Mouse (Mus musculus): ENCODE data around the gene Dnajb13. TPM values are rescaled to one million over a fixed set of nuclear protein-coding genes. Genes with fewer than 3 reads are reported as not detected.

Gene Dnajb13
- polyA plus RNA-seq, 1 experiment from 2014 or later = 0.74 TPM

DNA sequence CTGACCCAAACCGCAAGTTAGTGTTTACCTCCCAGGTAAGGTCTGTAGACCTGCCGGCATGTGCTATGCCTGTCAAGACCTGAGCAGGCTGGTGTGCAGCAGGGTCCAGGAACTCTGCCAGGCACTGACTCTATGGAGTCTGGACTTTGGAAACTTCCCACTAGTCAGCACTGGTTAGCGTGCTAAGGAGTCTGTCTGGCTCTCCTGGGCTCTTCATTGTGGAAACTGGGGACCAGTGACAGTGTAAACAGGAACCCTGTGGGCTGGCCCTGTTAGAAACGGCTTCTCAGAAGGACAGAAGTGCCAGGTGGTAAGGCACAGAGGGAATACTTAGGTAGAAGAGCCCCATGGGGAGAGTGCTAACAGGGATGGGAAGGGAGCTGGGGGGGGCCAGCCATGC lies 49.5 kb downstream of the Dnajb13 start:
- H3K4me3 ChIP-seq (replicated peaks) = no peak overlapping the region
- H3K27ac ChIP-seq = peak overlapping the region; percentile 78
- WGBS = 54% methylated on average over 4 of the region's 4 CpGs
- H3K4me1 ChIP-seq = peaks cover 21% of the 10 kb centered on the region
- no peaks in the 10 kb centered on the region for H3K9me3 ChIP-seq
- H3K9ac ChIP-seq = no peak overlapping the region
- ATAC-seq (ENCODE audit: insufficient read depth, low FRiP score, low read depth) = peak; percentile 1; the same call in 1 of the 2 replicates
- H3K27me3 ChIP-seq (replicated peaks) = no peaks in the 10 kb centered on the region
- no peaks in the 10 kb centered on the region for H3K36me3 ChIP-seq
- peak overlapping the region; percentile 21 for H3K4me2 ChIP-seq

DNA sequence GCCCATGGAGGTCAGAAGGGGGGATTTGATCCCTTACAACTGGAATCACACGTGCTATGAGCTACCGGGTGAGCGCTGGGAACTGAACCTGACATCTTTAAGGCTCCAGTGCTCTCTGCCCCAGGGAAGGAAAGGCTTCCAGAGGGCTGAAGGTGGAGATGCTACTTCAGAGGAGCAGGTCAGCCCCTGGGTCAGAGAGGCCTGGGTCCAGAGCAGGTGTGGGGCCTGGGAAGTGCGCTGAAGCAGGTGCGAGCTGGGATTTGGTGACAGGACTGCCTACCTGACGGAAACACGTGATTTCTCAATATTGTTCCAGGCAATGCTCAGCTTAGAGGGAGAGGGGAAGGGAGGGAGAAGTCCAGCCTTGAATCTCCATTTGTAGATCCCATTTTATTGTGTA lies 50.5 kb downstream of the Dnajb13 start:
- no peak overlapping the region for H3K9ac ChIP-seq
- no peak for ATAC-seq (ENCODE audit: insufficient read depth, low FRiP score, low read depth)
- no peak overlapping the region for H3K27ac ChIP-seq
- H3K4me2 ChIP-seq = no peak overlapping the region
- WGBS = 91% methylated on average over 7 of the region's 7 CpGs
- no peaks in the 10 kb centered on the region for H3K27me3 ChIP-seq (replicated peaks)
- no peaks in the 10 kb centered on the region; the same call in 1 of the 2 replicates for H3K36me3 ChIP-seq
- no peaks in the 10 kb centered on the region for H3K9me3 ChIP-seq
- H3K4me1 ChIP-seq = peaks cover 21% of the 10 kb centered on the region
- no peak overlapping the region for H3K4me3 ChIP-seq (replicated peaks)

DNA sequence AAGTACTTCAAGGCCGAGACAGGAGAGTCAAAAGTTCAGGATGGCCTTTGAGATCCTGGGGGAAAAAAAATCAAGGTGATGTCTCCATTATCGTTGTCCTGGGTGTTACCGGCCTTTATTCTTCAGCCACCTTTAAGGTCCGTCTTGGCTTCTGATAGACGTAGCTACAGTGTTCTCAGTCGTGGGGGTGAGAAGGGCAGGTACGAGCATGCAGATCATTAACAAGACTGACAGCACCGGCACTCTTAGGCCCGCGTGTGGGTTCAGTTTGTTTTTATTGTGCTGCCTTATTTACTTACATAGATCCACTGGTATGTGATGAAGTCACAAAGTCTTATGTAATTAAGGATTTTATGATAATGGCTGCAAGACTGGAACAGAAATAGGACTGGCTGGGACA lies 51.0 kb downstream of the Dnajb13 start:
- Histone ChIP-seq H3K9ac (no peak overlapping the region), H3K27ac (0 out of 2 replicates have a peak overlapping the region, but pooled peaks have one; percentile 37), H3K9me3 (no peaks in the 10 kb centered on the region), H3K4me3 (replicated peaks) (no peak overlapping the region), H3K4me1 (peaks cover 21% of the 10 kb centered on the region), H3K36me3 (no peaks in the 10 kb centered on the region; the same call in 1 of the 2 replicates), H3K4me2 (no peak overlapping the region), H3K27me3 (replicated peaks) (no peaks in the 10 kb centered on the region)
- ATAC-seq (ENCODE audit: insufficient read depth, low FRiP score, low read depth) = no peak
- WGBS = 62% methylated on average over 10 of the region's 10 CpGs

DNA sequence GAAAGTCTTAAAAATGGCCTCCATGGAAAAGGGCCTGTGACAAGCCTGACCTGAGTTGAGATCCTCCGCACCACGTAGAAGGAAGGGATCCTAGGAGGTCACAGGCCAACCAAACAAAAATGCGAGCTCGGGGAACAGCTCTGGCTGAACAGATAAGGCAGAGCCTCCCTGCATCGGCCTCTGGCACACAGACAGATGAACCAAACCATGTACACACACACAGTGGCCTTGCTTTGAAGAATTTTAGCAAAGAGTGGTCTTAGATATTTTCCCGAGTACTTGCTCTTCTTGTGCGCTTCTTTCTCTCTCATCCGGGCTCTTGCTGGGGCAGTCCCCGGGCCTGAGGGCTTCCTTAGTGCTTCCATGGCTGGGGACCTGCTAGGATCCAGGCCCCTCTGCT lies 51.6 kb downstream of the Dnajb13 start:
- Histone ChIP-seq H3K4me1 (peaks cover 21% of the 10 kb centered on the region), H3K9me3 (no peaks in the 10 kb centered on the region), H3K27ac (peak overlapping the region; percentile 37; the same call in 1 of the 2 replicates), H3K36me3 (no peaks in the 10 kb centered on the region; the same call in 1 of the 2 replicates), H3K9ac (no peak overlapping the region), H3K4me2 (no peak overlapping the region), H3K27me3 (replicated peaks) (no peaks in the 10 kb centered on the region), H3K4me3 (replicated peaks) (no peak overlapping the region)
- WGBS = 56% methylated on average over 9 of the region's 9 CpGs
- peak; percentile 30; the same call in 1 of the 2 replicates for ATAC-seq (ENCODE audit: insufficient read depth, low FRiP score, low read depth)

DNA sequence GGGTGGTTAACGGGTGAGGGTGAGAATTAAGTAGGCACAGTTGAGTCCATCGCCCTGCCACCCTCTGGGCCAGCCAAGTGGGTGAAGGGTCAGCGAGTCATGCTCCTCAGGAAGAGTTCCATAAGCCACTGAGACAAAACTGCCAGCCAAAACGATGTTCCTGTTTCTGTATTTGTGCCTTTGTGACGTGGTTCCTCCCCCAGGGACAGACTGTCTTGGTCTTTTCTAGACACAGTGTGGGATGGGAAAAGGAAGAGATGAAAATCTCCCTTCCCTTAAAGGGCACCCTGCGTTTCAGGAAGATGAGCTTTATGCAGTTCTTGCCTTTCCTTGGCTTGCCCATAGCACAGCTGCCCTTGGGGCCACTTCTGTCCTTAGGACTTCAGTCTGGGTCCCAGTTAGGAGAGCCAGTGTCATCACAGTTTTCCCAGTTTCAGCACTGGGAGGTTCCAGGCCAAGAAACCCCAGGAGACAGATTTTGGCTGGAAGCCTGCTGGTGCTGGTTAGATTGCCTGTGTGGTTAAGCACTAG lies 53.1 kb downstream of the Dnajb13 start:
- Histone ChIP-seq H3K27ac (no peak overlapping the region), H3K9ac (no peak overlapping the region)
- WGBS = 77% methylated on average over 6 of the region's 6 CpGs

DNA sequence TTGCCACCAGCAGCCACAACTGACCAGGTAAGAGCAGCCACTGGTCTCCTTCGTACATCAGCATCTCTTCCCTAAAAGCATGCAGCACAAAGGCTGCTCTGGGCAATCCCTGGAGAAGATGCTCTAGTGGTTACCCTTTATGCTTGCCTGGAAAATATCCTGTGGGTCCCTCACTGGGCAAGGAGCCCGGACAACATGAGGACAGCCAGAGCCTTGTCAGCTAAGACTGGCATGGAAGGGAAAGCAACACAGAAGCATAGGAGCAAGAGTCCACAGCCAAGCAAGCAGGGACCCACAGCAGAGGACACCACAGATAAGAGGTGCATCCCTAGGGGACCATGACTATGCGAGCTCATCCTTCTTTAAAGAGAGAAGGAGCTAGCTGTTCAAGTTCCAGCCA lies 54.9 kb downstream of the Dnajb13 start:
- no peak overlapping the region for H3K9ac ChIP-seq
- no peaks in the 10 kb centered on the region for H3K9me3 ChIP-seq
- no peak overlapping the region for H3K4me2 ChIP-seq
- H3K27ac ChIP-seq = no peak overlapping the region
- WGBS = 87% methylated on average over 3 of the region's 3 CpGs
- ATAC-seq (ENCODE audit: insufficient read depth, low FRiP score, low read depth) = no peak
- H3K4me3 ChIP-seq (replicated peaks) = no peak overlapping the region
- H3K4me1 ChIP-seq = peaks cover 6% of the 10 kb centered on the region; the same call in 1 of the 2 replicates
- no peaks in the 10 kb centered on the region for H3K27me3 ChIP-seq (replicated peaks)
- peaks cover 7% of the 10 kb centered on the region for H3K36me3 ChIP-seq

More for the DNA sequence above, 53.1 kb downstream of the Dnajb13 start:
- Histone ChIP-seq H3K4me1 (peaks cover 21% of the 10 kb centered on the region), H3K27me3 (replicated peaks) (no peaks in the 10 kb centered on the region), H3K9me3 (no peaks in the 10 kb centered on the region), H3K4me3 (replicated peaks) (no peak overlapping the region), H3K36me3 (peaks cover 3% of the 10 kb centered on the region), H3K4me2 (no peak overlapping the region)
- ATAC-seq (ENCODE audit: insufficient read depth, low FRiP score, low read depth) = no peak

DNA sequence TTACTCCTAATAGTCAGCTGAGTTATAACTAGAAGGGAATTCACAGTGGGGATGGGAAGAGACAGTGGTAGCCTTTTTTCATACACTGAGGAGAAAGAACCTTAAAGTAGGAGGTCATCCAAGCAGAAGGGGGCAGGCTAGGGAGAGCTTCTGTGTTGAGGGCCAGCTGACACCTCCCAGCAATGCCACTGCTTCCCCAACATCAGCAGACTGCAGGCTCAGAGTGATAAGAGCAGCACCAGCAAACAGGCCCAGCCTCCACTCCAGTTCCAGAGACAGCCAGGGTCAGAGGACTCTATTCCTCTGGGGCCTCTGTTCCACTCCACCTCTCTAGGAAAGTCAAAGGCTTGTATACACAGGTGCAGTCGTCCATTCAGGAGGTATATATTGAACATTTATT lies 56.6 kb downstream of the Dnajb13 start:
- no peaks in the 10 kb centered on the region for H3K9me3 ChIP-seq
- no peaks in the 10 kb centered on the region for H3K27me3 ChIP-seq (replicated peaks)
- no peak overlapping the region for H3K4me3 ChIP-seq (replicated peaks)
- H3K9ac ChIP-seq = no peak overlapping the region
- H3K36me3 ChIP-seq = peaks cover 10% of the 10 kb centered on the region
- peak; percentile 88 for ATAC-seq (ENCODE audit: insufficient read depth, low FRiP score, low read depth)
- no peaks in the 10 kb centered on the region for H3K4me1 ChIP-seq
- 51% methylated on average over 1 of the region's 1 CpGs for WGBS
- no peak overlapping the region for H3K27ac ChIP-seq
- no peak overlapping the region for H3K4me2 ChIP-seq

Other genes with a start within 250 kb of the Dnajb13 start
- gene P4ha3, start 229.4 kb downstream of the Dnajb13 start, polyA plus RNA-seq (2015; fragmentation: Nextera tagmentation; extraction: Ambion mirVana) = 4.3 and 6.3 TPM in 2 replicates
- gene C2cd3, start 142.7 kb downstream of the Dnajb13 start, polyA plus RNA-seq (2015; fragmentation: Nextera tagmentation; extraction: Ambion mirVana) = 17.7 and 18.5 TPM in 2 replicates
- gene Ppme1, start 142.7 kb downstream of the Dnajb13 start, polyA plus RNA-seq (2015; fragmentation: Nextera tagmentation; extraction: Ambion mirVana) = 51.4 TPM in 2 replicates
- gene Ucp3, start 42.0 kb downstream of the Dnajb13 start, polyA plus RNA-seq (2015; fragmentation: Nextera tagmentation; extraction: Ambion mirVana) = 0.05 TPM in 2 replicates
- 308 and 326 TPM in 2 replicates for gene Ucp2, start 21.6 kb downstream of the Dnajb13 start, polyA plus RNA-seq (2015; fragmentation: Nextera tagmentation; extraction: Ambion mirVana)
- gene Coa4, start 22.1 kb upstream of the Dnajb13 start, polyA plus RNA-seq (2015; fragmentation: Nextera tagmentation; extraction: Ambion mirVana) = 31.5 and 32.7 TPM in 2 replicates
- gene Rab6a, start 92.5 kb upstream of the Dnajb13 start, polyA plus RNA-seq (2015; fragmentation: Nextera tagmentation; extraction: Ambion mirVana) = 100 and 107 TPM in 2 replicates
- 77.3 and 85.9 TPM in 2 replicates for gene Mrpl48, start 93.3 kb upstream of the Dnajb13 start, polyA plus RNA-seq (2015; fragmentation: Nextera tagmentation; extraction: Ambion mirVana)
- 15.0 and 15.8 TPM in 2 replicates for gene Plekhb1, start 147.5 kb upstream of the Dnajb13 start, polyA plus RNA-seq (2015; fragmentation: Nextera tagmentation; extraction: Ambion mirVana)
- gene Fam168a, start 191.7 kb upstream of the Dnajb13 start, polyA plus RNA-seq (2015; fragmentation: Nextera tagmentation; extraction: Ambion mirVana) = 33.3 and 39.0 TPM in 2 replicates